ENCODE assay signal across 16 mouse cellular contexts in genomic region chr19:14197864-14198263, GRCm38 (mm10).
"Had no signal": no experiment of that assay in that cellular context is flagged by ENCODE, and none has a peak within 500 bp of the region (broad histone marks: within the 10 kb centered on the region; RNA-seq: fewer than 3 reads in every experiment).

No protein-coding gene starts in this region.

- H3K27me3 ChIP-seq: kidney, embryonic 15.5 days; limb, embryonic 12.5 days; limb, embryonic 15.5 days had no signal

- ATAC-seq: liver, postnatal 0 days; lung, postnatal 0 days had no signal

- DNase-seq: kidney, postnatal 14 days; kidney, postnatal 4 days; layer of hippocampus, postnatal 36 days; left cerebral cortex, postnatal 4 days; liver, postnatal 0 days; lung, embryonic 14.5 days; midbrain, embryonic 14.5 days; thymus, adult 18-20 months; thymus, postnatal 36 days had no signal

- H3K36me3 ChIP-seq: kidney, embryonic 15.5 days; limb, embryonic 12.5 days; limb, embryonic 15.5 days had no signal

- H3K4me1 ChIP-seq: kidney, embryonic 15.5 days; limb, embryonic 12.5 days; limb, embryonic 15.5 days had no signal

- H3K27ac ChIP-seq: kidney, embryonic 15.5 days; layer of hippocampus, adult 2 months; limb, embryonic 12.5 days; limb, embryonic 15.5 days; liver, embryonic 14.5 days; macrophage had no signal

- H3K4me3 ChIP-seq: kidney, embryonic 15.5 days; layer of hippocampus, adult 2 months; limb, embryonic 12.5 days; limb, embryonic 15.5 days had no signal

- H3K9me3 ChIP-seq: kidney, embryonic 15.5 days; limb, embryonic 12.5 days; limb, embryonic 15.5 days had no signal
